Mouse (Mus musculus): ENCODE measurements around the gene Scaf4. TPM values are rescaled to one million over a fixed set of nuclear protein-coding genes. Genes with fewer than 3 reads are reported as not detected.
A peak's percentile ranks its signal among the peaks of the same experiment; 100 is the strongest.

Scaf4 gene
- polyA plus RNA-seq, 1 experiment, result 40.1 TPM

GRCm38 (mm10) chr16:90197337-90197973 lies 86.8 kb downstream of the Scaf4 start:
- H3K27ac ChIP-seq (ENCODE audit: insufficient read depth, low read length), result no peak overlapping the region
- no peaks in the 10 kb centered on the region; the same call in 1 of the 2 replicates for H3K4me1 ChIP-seq (ENCODE audit: control insufficient read depth, insufficient read depth, low read length)
- H3K4me3 ChIP-seq (ENCODE audit: insufficient read depth, low read length), result peak overlapping the region; percentile 24
- TF ChIP-seq POLR2A (IDR thresholded peaks at IDR 0.05; ENCODE audit: extremely low read depth, insufficient read depth, low read length) (no peak), CTCF (IDR thresholded peaks at IDR 0.05; ENCODE audit: extremely low read depth, insufficient read depth, low read length) (peak; percentile 65)

- Histone ChIP-seq H3K4me3 (ENCODE audit: insufficient read depth, low read length) (peak overlapping the region; percentile 24; the same call in 1 of the 2 replicates), H3K4me1 (ENCODE audit: control insufficient read depth, insufficient read depth, low read length) (no peaks in the 10 kb centered on the region; the same call in 1 of the 2 replicates), H3K27ac (ENCODE audit: insufficient read depth, low read length) (no peak overlapping the region)
- TF ChIP-seq POLR2A (IDR thresholded peaks at IDR 0.05; ENCODE audit: extremely low read depth, insufficient read depth, low read length) (no peak), CTCF (IDR thresholded peaks at IDR 0.05; ENCODE audit: extremely low read depth, insufficient read depth, low read length) (no peak)
Measured at GRCm38 (mm10) chr16:90196688-90197240, 87.5 kb downstream of the Scaf4 start.

GRCm38 (mm10) chr16:90193719-90194118 lies 90.6 kb downstream of the Scaf4 start:
- TF ChIP-seq POLR2A (IDR thresholded peaks at IDR 0.05; ENCODE audit: extremely low read depth, insufficient read depth, low read length) (no peak), CTCF (IDR thresholded peaks at IDR 0.05; ENCODE audit: extremely low read depth, insufficient read depth, low read length) (no peak)
- Histone ChIP-seq H3K27ac (ENCODE audit: insufficient read depth, low read length) (no peak overlapping the region), H3K4me1 (ENCODE audit: control insufficient read depth, insufficient read depth, low read length) (no peaks in the 10 kb centered on the region; the same call in 1 of the 2 replicates), H3K4me3 (ENCODE audit: insufficient read depth, low read length) (no peak overlapping the region)

- no peak overlapping the region for H3K4me3 ChIP-seq (ENCODE audit: insufficient read depth, low read length)
- no peaks in the 10 kb centered on the region for H3K4me1 ChIP-seq (ENCODE audit: control insufficient read depth, insufficient read depth, low read length)
- H3K27ac ChIP-seq (ENCODE audit: insufficient read depth, low read length), result no peak overlapping the region
- TF ChIP-seq POLR2A (IDR thresholded peaks at IDR 0.05; ENCODE audit: extremely low read depth, insufficient read depth, low read length) (no peak), CTCF (IDR thresholded peaks at IDR 0.05; ENCODE audit: extremely low read depth, insufficient read depth, low read length) (no peak)
Measured at GRCm38 (mm10) chr16:90191289-90191688, 93.0 kb downstream of the Scaf4 start.

- H3K4me3 ChIP-seq (ENCODE audit: insufficient read depth, low read length), result no peak overlapping the region
- TF ChIP-seq CTCF (IDR thresholded peaks at IDR 0.05; ENCODE audit: extremely low read depth, insufficient read depth, low read length) (peak; percentile 19; the same call in 1 of the 2 replicates), POLR2A (IDR thresholded peaks at IDR 0.05; ENCODE audit: extremely low read depth, insufficient read depth, low read length) (no peak)
- H3K27ac ChIP-seq (ENCODE audit: insufficient read depth, low read length), result no peak overlapping the region
- H3K4me1 ChIP-seq (ENCODE audit: control insufficient read depth, insufficient read depth, low read length), result no peaks in the 10 kb centered on the region
Measured at GRCm38 (mm10) chr16:90187453-90187852, 96.8 kb downstream of the Scaf4 start.

- H3K4me1 ChIP-seq (ENCODE audit: control insufficient read depth, insufficient read depth, low read length), result no peaks in the 10 kb centered on the region
- TF ChIP-seq CTCF (IDR thresholded peaks at IDR 0.05; ENCODE audit: extremely low read depth, insufficient read depth, low read length) (peak; percentile 97), POLR2A (IDR thresholded peaks at IDR 0.05; ENCODE audit: extremely low read depth, insufficient read depth, low read length) (no peak)
- H3K27ac ChIP-seq (ENCODE audit: insufficient read depth, low read length), result no peak overlapping the region
- no peak overlapping the region for H3K4me3 ChIP-seq (ENCODE audit: insufficient read depth, low read length)
Measured at GRCm38 (mm10) chr16:90185928-90186588, 98.2 kb downstream of the Scaf4 start.

- Histone ChIP-seq H3K4me3 (ENCODE audit: insufficient read depth, low read length) (no peak overlapping the region), H3K4me1 (ENCODE audit: control insufficient read depth, insufficient read depth, low read length) (no peaks in the 10 kb centered on the region), H3K27ac (ENCODE audit: insufficient read depth, low read length) (no peak overlapping the region)
- TF ChIP-seq POLR2A (IDR thresholded peaks at IDR 0.05; ENCODE audit: extremely low read depth, insufficient read depth, low read length), result no peak
- no peak for TF ChIP-seq CTCF (IDR thresholded peaks at IDR 0.05; ENCODE audit: extremely low read depth, insufficient read depth, low read length)
Measured at GRCm38 (mm10) chr16:90184135-90184534, 100.2 kb downstream of the Scaf4 start.

- H3K4me3 ChIP-seq (ENCODE audit: insufficient read depth, low read length), result no peak overlapping the region
- H3K4me1 ChIP-seq (ENCODE audit: control insufficient read depth, insufficient read depth, low read length), result 0 out of 2 replicates have a peak, but pooled peaks cover 2% of the 10 kb centered on the region
- TF ChIP-seq CTCF (IDR thresholded peaks at IDR 0.05; ENCODE audit: extremely low read depth, insufficient read depth, low read length) (no peak), POLR2A (IDR thresholded peaks at IDR 0.05; ENCODE audit: extremely low read depth, insufficient read depth, low read length) (no peak)
- no peak overlapping the region for H3K27ac ChIP-seq (ENCODE audit: insufficient read depth, low read length)
Measured at GRCm38 (mm10) chr16:90181673-90182072, 102.6 kb downstream of the Scaf4 start.

GRCm38 (mm10) chr16:90180975-90181374 lies 103.3 kb downstream of the Scaf4 start:
- peaks cover 4% of the 10 kb centered on the region for H3K4me1 ChIP-seq (ENCODE audit: control insufficient read depth, insufficient read depth, low read length)
- H3K27ac ChIP-seq (ENCODE audit: insufficient read depth, low read length), result no peak overlapping the region
- TF ChIP-seq POLR2A (IDR thresholded peaks at IDR 0.05; ENCODE audit: extremely low read depth, insufficient read depth, low read length) (no peak), CTCF (IDR thresholded peaks at IDR 0.05; ENCODE audit: extremely low read depth, insufficient read depth, low read length) (no peak)
- H3K4me3 ChIP-seq (ENCODE audit: insufficient read depth, low read length), result no peak overlapping the region

Data from cortical plate, adult 2 months (tissue).